Mouse (Mus musculus) liver, embryonic 16.5 days (tissue): ENCODE measurements around the gene Gm45713. TPM values are rescaled to one million over a fixed set of nuclear protein-coding genes. Genes with fewer than 3 reads are reported as not detected.
"Not testable (repeated sequence)": the region's sequence is repeated elsewhere in the genome, so short reads cannot be mapped to it uniquely, and the experiment has no call there.

ENCODE experiments used
- ATAC-seq: fragments of 200-750 bp; cut with Nextera tagmentation; 2 replicates; pipeline ENCODE4 v1.8.0; 2017; ENCODE audit warnings: low read depth, mild to moderate bottlenecking, moderate number of reproducible peaks, moderate library complexity
- H3K27ac ChIP-seq: fragments of 300-500 bp; sonication (generic); 2 replicates; pipeline ENCODE4 v1.5.1; 2014; ENCODE audit warnings: mild to moderate bottlenecking, low read length
- H3K27me3 ChIP-seq: fragments of 300-500 bp; sonication (generic); 2 replicates; pipeline ENCODE4 v1.6.1; 2014; ENCODE audit warnings: low read depth, low read length, mixed read lengths; ENCODE audit not compliant: control insufficient read depth, insufficient read depth
- H3K36me3 ChIP-seq: fragments of 300-500 bp; sonication (generic); 2 replicates; pipeline ENCODE4 v1.6.1; 2014; ENCODE audit warnings: mild to moderate bottlenecking; ENCODE audit not compliant: control insufficient read depth, insufficient read depth
- H3K4me1 ChIP-seq: fragments of 300-500 bp; sonication (generic); 2 replicates; pipeline ENCODE4 v1.6.1; 2014; ENCODE audit warnings: low read depth, low read length, mixed read lengths; ENCODE audit not compliant: control insufficient read depth
- H3K4me2 ChIP-seq: fragments of 300-500 bp; sonication (generic); 2 replicates; pipeline ENCODE4 v1.6.1; 2014; ENCODE audit warnings: low read depth, low read length, mixed read lengths
- H3K4me3 ChIP-seq: fragments of 300-500 bp; sonication (generic); 2 replicates; pipeline ENCODE4 v1.5.1; 2014; ENCODE audit warnings: low read depth, mild to moderate bottlenecking, low read length
- H3K9ac ChIP-seq: fragments of 300-500 bp; sonication (generic); 2 replicates; pipeline ENCODE4 v1.6.1; 2014; ENCODE audit warnings: low read depth, low read length
- H3K9me3 ChIP-seq: fragments of 300-500 bp; sonication (generic); replicated peaks from 2 replicates; pipeline ENCODE4 v1.6.1; 2016; ENCODE audit warnings: low read length; ENCODE audit not compliant: control insufficient read depth
- WGBS: fragments of 180-500 bp; shearing (Covaris S2); extraction: QIAGEN DNeasy Blood & Tissue Kit; methylation state at CpG from one replicate; pipeline ENCODE4 v1.1.7; 2014; ENCODE audit not compliant: insufficient replicate concordance; 5-methylcytosine and 5-hydroxymethylcytosine counted together
- polyA plus RNA-seq: library from polyadenylated mRNA; unstranded; fragments of >200 nt; fragmentation: Nextera tagmentation; extraction: Ambion mirVana; gene quantifications from 2 replicates; pipeline ENCODE4 v1.2.1, GENCODE M21; 2015

The Gm45713 gene
- polyA plus RNA-seq, 1 experiment from 2014 or later: not detected

DNA sequence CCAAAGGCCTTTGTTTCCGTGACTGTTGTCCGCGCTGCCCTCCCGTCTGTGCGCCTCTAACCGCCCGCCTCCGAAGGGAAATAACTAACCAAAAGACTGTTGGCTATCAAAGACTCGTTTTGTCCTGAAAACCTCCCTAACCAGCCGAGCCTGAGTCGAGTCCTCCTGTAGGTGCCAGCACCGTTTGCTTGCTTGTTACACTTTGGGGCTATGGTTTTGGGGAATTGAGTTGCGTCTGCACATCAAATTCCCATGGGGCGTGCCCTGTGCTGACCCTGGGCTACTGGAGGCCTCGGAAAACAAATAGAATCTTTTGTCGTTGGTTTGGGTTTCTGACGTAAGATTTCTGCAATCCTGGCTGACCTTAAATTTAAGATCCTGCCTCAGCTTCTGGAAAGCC lies 6.7 kb downstream of the Gm45713 start:
- Histone ChIP-seq H3K9ac (peak overlapping the region; percentile 79), H3K4me1 (peaks cover 36% of the 10 kb centered on the region), H3K9me3 (no peaks in the 10 kb centered on the region), H3K4me2 (peak overlapping the region; percentile 96), H3K27ac (peak overlapping the region; percentile 90), H3K36me3 (peaks cover 21% of the 10 kb centered on the region), H3K27me3 (no peaks in the 10 kb centered on the region), H3K4me3 (peak overlapping the region; percentile 81)
- WGBS: under 1% methylated on average over 17 of the region's 17 CpGs
- 0 out of 2 replicates have a peak, but pooled peaks have one; percentile 0 for ATAC-seq

DNA sequence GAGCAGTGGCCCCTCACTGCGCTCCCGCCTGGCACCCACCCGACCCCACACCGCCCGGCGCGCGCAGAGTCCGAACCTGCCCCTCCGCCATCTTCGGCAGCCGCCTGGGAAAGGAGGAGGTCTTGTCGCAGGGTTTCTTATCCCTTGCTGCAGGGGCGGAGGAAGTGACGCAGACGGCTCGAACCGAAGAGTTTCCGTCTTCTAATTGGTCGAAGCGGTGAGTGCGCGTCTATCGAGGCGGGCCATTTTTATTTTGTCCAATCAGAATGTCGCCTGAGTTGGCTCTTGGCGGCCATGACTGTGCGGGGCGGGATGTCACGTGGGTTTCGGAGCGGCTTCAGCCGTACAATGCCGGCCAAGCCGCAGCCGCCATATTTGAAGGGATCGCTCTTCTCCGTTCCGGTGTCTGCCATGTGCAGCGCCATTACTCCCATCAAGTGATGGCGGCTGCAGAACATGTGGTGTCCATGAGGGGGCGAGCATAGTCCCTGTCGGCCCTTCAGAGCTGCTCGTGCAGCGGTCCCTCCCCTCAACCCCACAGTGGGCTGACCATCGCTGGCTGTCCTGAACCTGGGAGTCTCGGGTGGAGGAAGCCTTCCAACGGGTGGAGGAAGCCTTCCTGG lies 7.3 kb downstream of the Gm45713 start, which contains the start of gene Rpl13a:
Gene Rpl13a, minus strand, starts transcription at position 138 of the 623 bp plus-strand sequence.
- peak within 1 kb of the TSS; percentile 90 for H3K27ac ChIP-seq
- peaks cover 21% of the 10 kb centered on the region for H3K36me3 ChIP-seq
- H3K9ac ChIP-seq: peak within 1 kb of the TSS; percentile 87
- H3K4me1 ChIP-seq: peaks cover 35% of the 10 kb centered on the region
- H3K4me2 ChIP-seq: peak within 1 kb of the TSS; percentile 96
- H3K9me3 ChIP-seq: no peaks in the 10 kb centered on the region
- ATAC-seq: peak; percentile 82
- no peaks in the 10 kb centered on the region for H3K27me3 ChIP-seq
- under 1% methylated on average over 48 of the region's 48 CpGs for WGBS
- H3K4me3 ChIP-seq: peak within 1 kb of the TSS; percentile 81

GRCm38 (mm10) chr7:45127700-45128224 lies 8.3 kb downstream of the Gm45713 start:
- no peaks in the 10 kb centered on the region for H3K9me3 ChIP-seq
- peak overlapping the region; percentile 84 for H3K4me2 ChIP-seq
- ATAC-seq: no peak
- peak overlapping the region; percentile 81 for H3K4me3 ChIP-seq
- peak overlapping the region; percentile 87 for H3K9ac ChIP-seq
- H3K36me3 ChIP-seq: peaks cover 23% of the 10 kb centered on the region
- H3K27me3 ChIP-seq: no peaks in the 10 kb centered on the region
- peak overlapping the region; percentile 86 for H3K27ac ChIP-seq
- WGBS: 0% methylated on average over 6 of the region's 6 CpGs
- peaks cover 41% of the 10 kb centered on the region for H3K4me1 ChIP-seq

GRCm38 (mm10) chr7:45126844-45127699 lies 9.0 kb downstream of the Gm45713 start:
- WGBS: 12% methylated on average over 21 of the region's 21 CpGs
- Histone ChIP-seq H3K27me3 (no peaks in the 10 kb centered on the region), H3K4me1 (peaks cover 47% of the 10 kb centered on the region), H3K9me3 (no peaks in the 10 kb centered on the region), H3K27ac (peak overlapping the region; percentile 86), H3K9ac (peak overlapping the region; percentile 87), H3K36me3 (peaks cover 30% of the 10 kb centered on the region), H3K4me3 (peak overlapping the region; percentile 81), H3K4me2 (peak overlapping the region; percentile 84)
- ATAC-seq: no peak

DNA sequence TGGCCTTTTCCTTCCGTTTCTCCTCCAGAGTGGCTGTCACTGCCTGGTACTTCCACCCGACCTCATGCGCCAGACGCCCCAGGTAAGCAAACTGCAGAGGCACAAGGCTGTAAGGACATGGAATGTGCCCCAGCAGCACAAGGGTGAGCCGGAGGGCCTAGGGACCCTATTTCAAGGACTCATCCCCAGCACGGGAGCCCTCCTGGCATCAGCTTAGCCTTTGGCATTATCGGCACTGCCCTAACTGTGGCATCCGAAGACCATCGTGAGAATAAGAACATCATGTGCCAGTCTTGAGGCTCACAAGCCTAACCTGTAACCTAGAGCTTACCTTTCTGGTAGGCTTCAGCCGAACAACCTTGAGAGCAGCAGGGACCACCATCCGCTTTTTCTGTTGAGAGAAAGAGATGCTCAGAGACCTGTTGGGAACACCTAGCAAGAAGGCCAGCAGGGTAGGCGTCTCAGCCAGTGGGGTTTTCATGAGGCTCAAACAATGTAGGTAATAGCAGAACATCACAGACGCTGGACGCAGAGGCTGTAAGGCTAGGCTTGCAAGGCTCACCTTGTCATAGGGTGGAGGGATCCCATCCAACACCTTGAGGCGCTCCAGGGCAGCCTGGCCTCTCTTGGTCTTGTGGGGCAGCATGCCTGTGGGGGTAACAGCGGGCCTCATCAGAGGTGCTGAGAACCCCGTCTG lies 9.7 kb downstream of the Gm45713 start:
- ATAC-seq: no peak
- Histone ChIP-seq H3K4me3 (peak overlapping the region; percentile 81), H3K36me3 (peaks cover 37% of the 10 kb centered on the region), H3K4me1 (peaks cover 54% of the 10 kb centered on the region), H3K27me3 (no peaks in the 10 kb centered on the region), H3K9ac (peak overlapping the region; percentile 87), H3K9me3 (no peaks in the 10 kb centered on the region), H3K27ac (peak overlapping the region; percentile 86), H3K4me2 (peak overlapping the region; percentile 84)
- 58% methylated on average over 17 of the region's 17 CpGs for WGBS

DNA sequence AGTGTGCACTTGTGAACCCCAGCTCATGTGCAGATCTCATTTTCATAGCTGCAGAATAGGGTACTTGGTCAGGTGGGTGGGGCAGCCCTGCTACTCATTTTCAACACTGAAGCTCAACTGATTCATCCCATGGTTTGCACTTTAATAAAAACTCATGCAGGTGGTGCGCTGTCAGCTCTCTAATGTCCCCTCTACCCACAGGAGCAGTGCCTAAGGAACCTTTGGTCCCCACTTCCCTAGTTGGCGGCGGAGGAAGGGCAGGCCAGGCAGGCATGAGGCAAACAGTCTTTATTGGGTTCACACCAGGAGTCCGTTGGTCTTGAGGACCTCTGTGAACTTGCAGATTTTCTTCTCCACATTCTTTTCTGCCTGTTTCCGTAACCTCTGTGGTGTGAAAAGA lies 10.4 kb downstream of the Gm45713 start:
- not testable (repeated sequence) for H3K9ac ChIP-seq, H3K4me3 ChIP-seq
- H3K36me3 ChIP-seq: peaks cover 42% of the 10 kb centered on the region

DNA sequence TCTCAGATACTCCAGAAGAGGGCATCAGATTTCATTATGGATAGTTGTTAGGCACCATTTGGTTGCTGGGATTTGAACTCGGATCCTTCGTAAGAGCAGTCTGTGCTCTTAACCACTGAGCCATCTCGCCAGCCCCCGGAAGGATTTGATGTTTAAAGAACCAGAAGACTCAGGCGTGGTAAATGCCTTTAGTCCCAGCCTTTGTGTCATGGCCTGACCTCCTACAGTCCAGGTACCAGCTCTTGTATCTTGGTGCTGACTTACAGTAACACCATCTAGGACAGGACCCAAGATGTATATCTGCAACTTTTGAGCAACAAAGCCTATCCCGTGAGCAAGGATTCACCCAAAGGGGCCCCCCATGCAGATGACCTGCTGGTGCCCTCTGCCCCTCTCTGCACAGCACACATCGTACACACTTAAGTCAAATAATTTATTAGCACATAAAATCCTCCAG lies 10.9 kb downstream of the Gm45713 start:
- Histone ChIP-seq H3K4me3 (no peak overlapping the region), H3K4me2 (0 out of 2 replicates have a peak overlapping the region, but pooled peaks have one; percentile 0), H3K27ac (peak overlapping the region; percentile 87), H3K27me3 (no peaks in the 10 kb centered on the region), H3K4me1 (peaks cover 56% of the 10 kb centered on the region), H3K9me3 (no peaks in the 10 kb centered on the region), H3K36me3 (peaks cover 47% of the 10 kb centered on the region), H3K9ac (no peak overlapping the region)
- WGBS: 24% methylated on average over 7 of the region's 7 CpGs
- ATAC-seq: no peak

More for the DNA sequence above, 10.4 kb downstream of the Gm45713 start:
- not testable (repeated sequence) for H3K9me3 ChIP-seq, H3K27ac ChIP-seq, H3K27me3 ChIP-seq, ATAC-seq
- WGBS: 66% methylated on average over 5 of the region's 5 CpGs
- H3K4me1 ChIP-seq: peaks cover 58% of the 10 kb centered on the region
- H3K4me2 ChIP-seq: 0 out of 2 replicates have a peak overlapping the region, but pooled peaks have one; percentile 0

DNA sequence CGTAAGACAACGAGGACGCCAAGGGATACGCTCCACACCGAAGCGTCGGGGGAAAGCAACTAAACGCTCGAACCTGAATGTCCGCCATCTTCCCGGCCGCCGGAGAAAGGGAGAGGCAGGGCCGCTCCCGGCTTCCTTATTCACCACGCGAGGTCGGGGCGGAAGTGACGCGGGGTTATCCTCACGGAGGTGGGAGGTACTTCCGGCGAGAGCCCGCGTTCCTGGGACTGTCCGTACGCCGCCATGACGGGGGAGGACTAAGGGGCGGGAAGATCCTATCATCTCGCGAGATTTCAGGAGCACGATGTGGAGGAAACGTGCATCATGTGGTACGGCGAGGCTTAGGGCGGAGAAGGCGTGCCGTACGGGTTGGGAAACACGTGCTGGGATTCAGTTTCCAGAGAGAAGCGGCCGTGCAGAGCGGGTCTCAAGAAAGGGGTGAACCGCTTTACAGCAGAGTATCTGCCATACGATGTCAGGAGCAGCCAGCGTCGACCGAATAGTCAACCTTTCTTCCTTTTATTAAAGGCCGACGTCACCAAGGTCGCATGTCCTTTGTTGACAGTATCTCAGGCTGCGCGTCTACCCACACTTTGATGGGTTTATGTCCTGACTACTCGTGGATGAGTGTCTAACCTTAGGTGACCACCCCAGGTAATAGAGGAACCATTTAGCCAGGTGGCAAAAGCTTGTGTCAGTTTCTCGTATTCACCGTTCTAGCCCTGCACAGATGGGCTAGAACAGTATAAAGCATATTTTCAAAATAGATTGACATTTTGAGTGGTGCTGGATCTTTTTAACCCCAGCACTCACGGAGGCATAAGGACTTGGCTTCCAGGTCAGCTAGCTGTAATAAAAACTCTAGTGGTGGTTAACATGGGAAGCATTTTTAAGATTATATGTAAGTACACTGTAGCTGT lies 11.5 kb downstream of the Gm45713 start, which contains the start of gene Rps11:
Gene Rps11, minus strand, starts transcription at position 216 of the 920 bp plus-strand sequence.
- under 1% methylated on average over 59 of the region's 59 CpGs for WGBS
- Histone ChIP-seq H3K36me3 (peaks cover 48% of the 10 kb centered on the region), H3K4me3 (peak within 1 kb of the TSS; percentile 77), H3K27ac (peak within 1 kb of the TSS; percentile 87), H3K9ac (peak within 1 kb of the TSS; percentile 79), H3K4me1 (peaks cover 49% of the 10 kb centered on the region), H3K9me3 (no peaks in the 10 kb centered on the region), H3K4me2 (peak within 1 kb of the TSS; percentile 77), H3K27me3 (no peaks in the 10 kb centered on the region)
- ATAC-seq: peak; percentile 80
